Mouse (Mus musculus): ENCODE measurements at regions not wholly inside any gene's neighbourhood (a gene's known extent, or its start where the extent isn't known, plus 50 kb on each side); places are given as distances from the start of the nearest gene placed in this dataset.
"Not testable (repeated sequence)": the region's sequence is repeated elsewhere in the genome, so short reads cannot be mapped to it uniquely, and the experiment has no call there.

GRCm38 (mm10) chr1:4570730-4571129 is 237.0 kb upstream of the Gm37988 start:
- DNase-seq (ENCODE audit: low spot score): no peak

- DNase-seq (ENCODE audit: low spot score): peak; percentile 43
Observed at GRCm38 (mm10) chr1:4571299-4572202, 236.1 kb upstream of the Gm37988 start.

DNA sequence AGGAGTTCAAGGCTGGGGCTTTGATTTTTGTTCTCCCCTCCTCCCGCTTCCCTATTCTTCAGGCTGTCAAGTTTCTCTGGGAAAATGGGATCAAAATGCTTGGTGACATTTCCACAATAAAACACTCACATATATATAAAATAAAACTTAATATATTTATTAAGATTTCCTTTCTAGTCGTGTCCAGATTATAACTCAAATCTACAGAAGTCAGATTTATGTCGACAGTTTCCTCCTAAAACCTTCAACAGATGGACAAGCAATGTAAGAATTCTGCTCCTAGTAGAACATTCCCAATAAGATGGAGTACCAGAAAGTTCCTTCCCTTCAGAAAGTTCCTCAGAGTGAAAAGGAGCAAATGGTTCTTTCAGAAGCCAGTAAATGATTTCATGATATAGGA is 235.4 kb upstream of the Gm37988 start:
- DNase-seq (ENCODE audit: low spot score): no peak

- DNase-seq (ENCODE audit: low spot score): no peak
Observed at GRCm38 (mm10) chr1:4574101-4574500, 233.6 kb upstream of the Gm37988 start.

- no peak for DNase-seq (ENCODE audit: low spot score)
Observed at GRCm38 (mm10) chr1:4576957-4577356, 230.7 kb upstream of the Gm37988 start.

DNA sequence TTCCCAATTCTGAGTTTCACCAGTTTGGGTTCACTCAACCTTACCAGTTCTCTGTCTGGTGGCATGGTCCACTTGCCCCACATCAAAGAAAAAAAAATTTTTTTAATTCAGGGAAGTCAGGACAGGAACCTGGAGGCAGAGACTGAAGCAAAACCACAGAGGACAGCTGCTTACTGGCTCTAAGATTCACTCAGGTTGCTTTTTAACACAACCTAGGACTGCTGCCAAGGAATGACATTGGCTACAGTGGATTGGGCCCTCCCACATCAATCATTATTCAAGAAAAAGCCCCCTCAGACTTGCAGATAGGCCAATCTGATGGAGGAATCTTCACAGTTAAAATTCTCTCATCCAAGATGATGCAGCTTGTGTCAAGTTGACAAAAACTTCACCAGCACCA is 225.2 kb upstream of the Gm37988 start:
- no peak for DNase-seq (ENCODE audit: low spot score)

GRCm38 (mm10) chr1:4597856-4598255 is 209.8 kb upstream of the Gm37988 start:
- DNase-seq (ENCODE audit: low spot score): no peak

- no peak for DNase-seq (ENCODE audit: low spot score)
Observed at GRCm38 (mm10) chr1:4598425-4598824, 209.3 kb upstream of the Gm37988 start.

- no peak for DNase-seq (ENCODE audit: low spot score)
Observed at GRCm38 (mm10) chr1:4602386-4602785, 205.3 kb upstream of the Gm37988 start.

DNA sequence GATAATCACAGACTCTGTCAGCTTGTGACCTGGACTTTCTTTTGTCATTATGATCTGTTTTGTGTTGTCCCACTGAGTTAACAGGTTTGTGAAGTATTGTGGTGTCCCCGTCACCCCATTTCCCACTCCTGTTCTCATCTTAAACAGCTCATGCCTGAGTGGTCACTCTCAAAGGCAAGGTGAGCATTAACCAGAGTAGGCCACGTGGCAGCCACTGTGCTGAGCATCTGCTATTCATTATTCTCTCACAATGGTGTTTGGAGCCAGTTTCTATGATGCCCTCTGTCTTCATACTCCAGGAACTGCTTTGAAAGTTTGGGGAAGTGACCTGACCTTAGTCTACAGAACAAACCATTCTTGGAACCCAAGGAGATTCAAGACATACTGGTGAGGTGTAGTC is 198.9 kb upstream of the Gm37988 start:
- DNase-seq (ENCODE audit: low spot score): no peak

DNA sequence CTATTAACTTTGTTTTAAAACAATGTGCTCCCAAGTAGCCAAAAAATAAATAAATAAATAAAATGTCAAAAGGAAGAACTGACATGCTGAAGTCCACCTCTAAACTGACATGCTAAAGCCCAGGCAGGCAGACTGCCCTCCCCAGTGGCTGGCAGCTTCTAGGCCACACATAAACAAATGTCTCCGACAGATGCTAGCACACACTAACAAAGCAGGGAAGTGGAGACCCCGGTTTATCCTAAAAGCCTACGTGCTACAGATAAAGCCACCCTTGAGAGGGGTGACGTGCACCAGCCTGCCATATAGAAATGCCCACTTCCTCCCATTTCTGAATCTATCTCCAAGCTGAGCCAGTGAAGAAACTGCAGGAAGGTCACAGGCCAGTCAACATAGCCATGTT is 194.4 kb upstream of the Gm37988 start:
- no peak for DNase-seq (ENCODE audit: low spot score)

DNA sequence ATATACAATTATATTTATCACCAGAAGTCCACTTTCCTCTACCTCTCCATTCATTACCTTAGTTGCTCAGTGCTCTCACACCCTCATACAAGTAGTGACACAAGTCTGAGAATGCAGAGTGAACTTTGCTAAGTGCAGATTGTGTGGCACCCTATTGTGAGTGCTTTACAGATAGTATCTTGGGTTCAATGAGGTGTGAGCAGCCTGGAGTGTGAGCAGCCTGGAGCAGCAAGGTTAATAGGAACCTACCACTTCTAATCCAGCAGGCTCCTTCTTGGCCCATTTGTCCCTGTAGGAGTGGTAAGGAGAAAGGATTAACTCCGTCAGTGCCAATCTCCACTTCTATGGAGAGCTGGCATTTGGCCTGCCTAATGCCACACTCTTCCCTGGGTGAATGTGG is 192.4 kb upstream of the Gm37988 start:
- no peak for DNase-seq (ENCODE audit: low spot score)

- DNase-seq (ENCODE audit: low spot score): no peak
Observed at GRCm38 (mm10) chr1:4617479-4617878, 190.2 kb upstream of the Gm37988 start.

- peak; percentile 4 for DNase-seq (ENCODE audit: low spot score)
Observed at GRCm38 (mm10) chr1:4622408-4622807, 185.3 kb upstream of the Gm37988 start.

DNA sequence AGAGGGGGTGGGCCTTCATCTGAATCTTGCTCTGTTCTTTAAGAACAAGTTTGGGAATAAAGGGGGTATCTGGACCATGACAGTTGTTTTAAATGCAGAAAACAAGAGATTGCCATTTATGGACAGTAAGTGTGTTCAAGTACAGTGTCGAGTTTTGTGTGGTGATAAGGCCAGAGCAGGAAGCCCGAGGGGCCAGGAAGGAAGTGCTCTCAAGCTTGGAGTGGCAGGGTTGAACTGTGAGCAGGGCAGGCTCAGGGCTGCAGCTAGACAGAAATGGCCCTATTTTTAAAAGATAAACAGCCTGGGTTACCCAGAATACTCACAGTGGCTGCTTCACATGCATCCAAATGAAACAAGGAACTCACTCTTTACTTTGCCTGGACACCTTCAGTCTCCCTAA is 184.4 kb upstream of the Gm37988 start:
- DNase-seq (ENCODE audit: low spot score): no peak

- peak; percentile 5 for DNase-seq (ENCODE audit: low spot score)
Observed at GRCm38 (mm10) chr1:4653937-4654336, 153.8 kb upstream of the Gm37988 start.

- DNase-seq (ENCODE audit: low spot score): no peak
Observed at GRCm38 (mm10) chr1:4655252-4655651, 152.4 kb upstream of the Gm37988 start.

- DNase-seq (ENCODE audit: low spot score): no peak
Observed at GRCm38 (mm10) chr1:4656883-4657282, 150.8 kb upstream of the Gm37988 start.

DNA sequence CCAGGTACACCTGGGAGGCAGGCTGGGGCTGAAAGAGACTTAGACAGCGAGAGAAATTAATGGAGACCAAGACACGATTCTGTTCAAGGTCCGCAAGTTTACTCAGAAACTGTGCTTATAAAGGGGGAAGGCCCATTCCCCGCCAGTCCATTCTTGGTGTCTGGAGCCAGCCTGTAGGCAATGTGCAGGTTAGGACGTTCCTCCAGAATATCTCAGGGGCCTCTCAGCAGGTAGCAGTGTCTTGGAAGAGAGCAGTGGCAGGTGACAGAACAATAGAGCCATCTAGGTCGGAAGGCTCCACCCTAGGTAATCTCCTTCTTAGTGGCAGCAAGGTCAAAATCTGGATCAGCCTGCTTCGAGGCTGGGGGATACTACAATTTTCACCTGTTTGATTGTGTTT is 147.6 kb upstream of the Gm37988 start:
- not testable (repeated sequence) for DNase-seq (ENCODE audit: low spot score)

DNA sequence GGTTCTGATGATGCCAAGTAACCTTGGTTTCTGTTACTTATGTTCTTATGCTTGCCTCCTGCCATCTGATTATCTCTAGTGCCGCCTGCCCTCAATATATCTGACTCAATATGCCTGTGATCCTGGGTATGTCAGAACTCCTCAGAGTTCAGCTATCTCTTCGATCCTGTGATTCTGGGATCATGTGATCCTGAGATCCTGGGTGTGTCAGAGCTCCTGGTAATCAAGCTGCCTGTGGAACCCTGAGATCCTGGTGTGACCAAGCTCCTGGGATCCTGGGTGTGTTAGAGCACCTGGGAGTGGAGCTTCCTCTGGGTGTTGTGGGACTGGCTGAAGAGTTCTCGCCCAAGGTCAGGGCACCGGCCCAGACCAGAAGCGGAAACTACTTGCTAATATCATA is 147.1 kb upstream of the Gm37988 start:
- not testable (repeated sequence) for DNase-seq (ENCODE audit: low spot score)

DNA sequence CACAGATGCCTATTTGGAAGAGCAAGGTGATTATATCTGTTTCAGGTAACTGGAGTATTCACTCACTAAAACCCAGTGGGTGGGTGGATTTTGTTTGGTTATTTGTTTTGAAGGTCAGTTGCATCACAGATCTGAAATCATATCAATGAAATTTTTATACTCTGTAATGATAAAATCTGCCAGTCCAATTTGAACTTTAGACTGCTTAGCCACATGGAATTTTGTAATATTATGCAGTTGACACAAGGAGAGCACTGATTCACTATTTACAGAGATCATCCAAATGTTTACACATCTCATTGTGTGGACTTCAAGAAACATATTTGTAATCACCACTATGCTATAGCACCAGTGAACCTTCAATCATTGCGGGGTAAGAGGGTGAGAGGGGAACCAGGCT is 145.9 kb upstream of the Gm37988 start:
- DNase-seq (ENCODE audit: low spot score): no peak

- no peak for DNase-seq (ENCODE audit: low spot score)
Observed at GRCm38 (mm10) chr1:4669732-4670131, 138.0 kb upstream of the Gm37988 start.

DNA sequence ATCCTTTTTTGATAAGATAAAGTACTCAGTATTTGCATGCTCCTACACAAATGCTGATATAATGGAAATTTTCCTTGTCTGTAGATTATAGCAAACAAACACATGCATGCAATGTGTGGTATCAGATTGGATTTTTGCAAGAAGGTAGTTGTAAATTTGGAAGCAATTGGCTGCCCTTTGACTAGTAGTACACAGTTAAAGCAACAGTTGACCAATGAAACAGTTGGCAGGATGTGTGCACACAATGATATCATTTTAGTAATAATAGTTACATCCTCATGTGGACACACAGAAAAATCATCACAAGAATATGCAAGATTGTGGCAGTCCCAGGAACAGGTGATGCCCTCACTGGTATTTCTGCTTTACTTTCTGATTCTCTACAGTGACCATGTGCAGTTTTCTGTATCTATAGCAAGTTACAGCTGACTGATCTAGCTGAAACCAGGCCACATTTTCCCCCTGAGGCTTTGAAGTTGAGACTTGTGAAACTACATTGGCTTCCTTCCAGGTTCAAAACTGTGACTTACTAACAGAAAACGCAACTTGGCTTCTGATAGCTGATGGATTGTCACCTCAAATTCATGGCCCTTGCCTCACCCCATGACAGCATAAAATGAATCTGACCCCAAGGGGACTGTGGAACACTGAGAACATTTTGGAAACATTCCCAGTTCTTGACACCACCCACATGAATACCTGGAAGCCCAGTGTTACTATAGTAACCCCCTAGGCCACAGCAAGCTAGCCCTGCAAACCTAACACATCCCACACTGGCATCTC is 136.3 kb upstream of the Gm37988 start:
- peak; percentile 19 for DNase-seq (ENCODE audit: low spot score)
